Mouse (Mus musculus) liver, embryonic 11.5 days (tissue): ENCODE data around the gene Rasa3. TPM values are rescaled to one million over a fixed set of nuclear protein-coding genes. Genes with fewer than 3 reads are reported as not detected.

Source experiments
- ATAC-seq: fragments of 200-750 bp; cut with Nextera tagmentation; replicated peaks from 2 replicates; pipeline ENCODE4 v1.8.0; 2017; ENCODE audit warnings: moderate number of reproducible peaks, mild to moderate bottlenecking, moderate TSS enrichment, moderate library complexity; ENCODE audit not compliant: low FRiP score
- DNase-seq: peaks from one replicate; pipeline ENCODE4 v3.0.0-alpha.2; 2017; ENCODE audit warnings: low spot score
- H3K27ac ChIP-seq: fragments of 300-500 bp; sonication (generic); 2 replicates; pipeline ENCODE4 v1.5.1; 2014; ENCODE audit warnings: mild to moderate bottlenecking, low read depth, low read length, control low read depth
- H3K27me3 ChIP-seq: fragments of 300-500 bp; sonication (generic); replicated peaks from 2 replicates; pipeline ENCODE4 v1.6.1; 2014; ENCODE audit warnings: low read length, mixed read lengths; ENCODE audit not compliant: control insufficient read depth, insufficient read depth
- H3K36me3 ChIP-seq: fragments of 300-500 bp; sonication (generic); 2 replicates; pipeline ENCODE4 v1.6.1; 2014; ENCODE audit warnings: mild to moderate bottlenecking, low read length, moderate library complexity, mixed read lengths; ENCODE audit not compliant: control insufficient read depth, insufficient read depth
- H3K4me1 ChIP-seq: fragments of 300-500 bp; sonication (generic); replicated peaks from 2 replicates; pipeline ENCODE4 v1.6.1; 2014; ENCODE audit warnings: low read length, mixed read lengths; ENCODE audit not compliant: control insufficient read depth, insufficient read depth
- H3K4me2 ChIP-seq: fragments of 300-500 bp; sonication (generic); 2 replicates; pipeline ENCODE4 v1.6.1; 2014; ENCODE audit warnings: mild to moderate bottlenecking, control low read depth, moderate library complexity
- H3K4me3 ChIP-seq: fragments of 300-500 bp; sonication (generic); 2 replicates; pipeline ENCODE4 v1.5.1; 2014; ENCODE audit warnings: low read depth, low read length, control low read depth
- H3K9ac ChIP-seq: fragments of 300-500 bp; sonication (generic); 2 replicates; pipeline ENCODE4 v1.6.1; 2014; ENCODE audit warnings: low read depth, low read length, control low read depth
- H3K9me3 ChIP-seq: fragments of 300-500 bp; sonication (generic); 2 replicates; pipeline ENCODE4 v1.6.1; 2016; ENCODE audit warnings: low read length, inconsistent platforms, mixed read lengths; ENCODE audit not compliant: control insufficient read depth
- WGBS: fragments of 180-500 bp; shearing (Covaris S2); extraction: QIAGEN DNeasy Blood & Tissue Kit; methylation state at CpG from one replicate; pipeline ENCODE4 v1.1.7; 2014; 5-methylcytosine and 5-hydroxymethylcytosine counted together
- polyA plus RNA-seq: library from polyadenylated mRNA; unstranded; fragments of >200 nt; fragmentation: Nextera tagmentation; extraction: Ambion mirVana; gene quantifications from 2 replicates; pipeline ENCODE4 v1.2.1, GENCODE M21; 2014

Gene Rasa3
- polyA plus RNA-seq, 1 experiment from 2014 or later = 37.2 TPM

- WGBS = 81% methylated on average over 5 of the region's 5 CpGs
- Histone ChIP-seq H3K27ac (no peak overlapping the region), H3K9me3 (no peaks in the 10 kb centered on the region), H3K4me3 (no peak overlapping the region), H3K27me3 (no peaks in the 10 kb centered on the region), H3K4me2 (no peak overlapping the region), H3K9ac (no peak overlapping the region), H3K4me1 (peaks cover 4% of the 10 kb centered on the region), H3K36me3 (no peaks in the 10 kb centered on the region)
- DNase-seq (no peak), ATAC-seq (no peak)
These were observed 11.9 kb upstream of the Rasa3 start for GRCm38 (mm10) chr8:13689331-13689730.

- no peak overlapping the region for H3K4me2 ChIP-seq
- no peak overlapping the region for H3K4me3 ChIP-seq
- no peak for DNase-seq
- H3K9me3 ChIP-seq = no peaks in the 10 kb centered on the region
- no peaks in the 10 kb centered on the region for H3K27me3 ChIP-seq
- no peaks in the 10 kb centered on the region for H3K36me3 ChIP-seq
- no peak for ATAC-seq
- WGBS = 59% methylated on average over 6 of the region's 6 CpGs
- H3K4me1 ChIP-seq = peaks cover 6% of the 10 kb centered on the region
- H3K9ac ChIP-seq = no peak overlapping the region
- H3K27ac ChIP-seq = no peak overlapping the region
These were observed 11.1 kb upstream of the Rasa3 start for GRCm38 (mm10) chr8:13688461-13688860.

GRCm38 (mm10) chr8:13687941-13688340 lies 10.5 kb upstream of the Rasa3 start:
- Histone ChIP-seq H3K36me3 (no peaks in the 10 kb centered on the region), H3K27ac (no peak overlapping the region), H3K9ac (no peak overlapping the region), H3K4me3 (no peak overlapping the region), H3K27me3 (no peaks in the 10 kb centered on the region), H3K4me2 (no peak overlapping the region), H3K9me3 (no peaks in the 10 kb centered on the region), H3K4me1 (peaks cover 6% of the 10 kb centered on the region)
- DNase-seq = no peak
- WGBS = 77% methylated on average over 4 of the region's 4 CpGs
- ATAC-seq = no peak

- H3K9me3 ChIP-seq = no peaks in the 10 kb centered on the region
- no peak overlapping the region for H3K4me2 ChIP-seq
- no peak for DNase-seq
- no peaks in the 10 kb centered on the region for H3K36me3 ChIP-seq
- H3K4me1 ChIP-seq = peaks cover 6% of the 10 kb centered on the region
- H3K27ac ChIP-seq = no peak overlapping the region
- no peak overlapping the region for H3K9ac ChIP-seq
- 89% methylated on average over 8 of the region's 8 CpGs for WGBS
- no peak overlapping the region for H3K4me3 ChIP-seq
- ATAC-seq = no peak
- H3K27me3 ChIP-seq = no peaks in the 10 kb centered on the region
These were observed 9.8 kb upstream of the Rasa3 start for GRCm38 (mm10) chr8:13687101-13687717.

GRCm38 (mm10) chr8:13686426-13686825 lies 9.0 kb upstream of the Rasa3 start:
- Histone ChIP-seq H3K36me3 (no peaks in the 10 kb centered on the region), H3K9me3 (no peaks in the 10 kb centered on the region), H3K27ac (no peak overlapping the region), H3K27me3 (no peaks in the 10 kb centered on the region), H3K4me1 (peaks cover 6% of the 10 kb centered on the region), H3K4me3 (no peak overlapping the region), H3K9ac (no peak overlapping the region), H3K4me2 (no peak overlapping the region)
- WGBS = 59% methylated on average over 7 of the region's 7 CpGs
- DNase-seq = no peak
- ATAC-seq = no peak

GRCm38 (mm10) chr8:13685674-13686314 lies 8.4 kb upstream of the Rasa3 start:
- 75% methylated on average over 16 of the region's 16 CpGs for WGBS
- no peak for ATAC-seq

GRCm38 (mm10) chr8:13684131-13684530 lies 6.7 kb upstream of the Rasa3 start:
- Histone ChIP-seq H3K9me3 (no peaks in the 10 kb centered on the region), H3K4me1 (peaks cover 6% of the 10 kb centered on the region), H3K4me3 (no peak overlapping the region), H3K9ac (no peak overlapping the region), H3K27me3 (no peaks in the 10 kb centered on the region), H3K27ac (no peak overlapping the region), H3K4me2 (no peak overlapping the region), H3K36me3 (no peaks in the 10 kb centered on the region)
- 45% methylated on average over 7 of the region's 7 CpGs for WGBS
- DNase-seq = no peak
- ATAC-seq = no peak

More at GRCm38 (mm10) chr8:13685674-13686314, 8.4 kb upstream of the Rasa3 start:
- no peak overlapping the region for H3K9ac ChIP-seq
- no peak overlapping the region for H3K4me2 ChIP-seq
- H3K9me3 ChIP-seq = no peaks in the 10 kb centered on the region
- H3K4me1 ChIP-seq = peaks cover 6% of the 10 kb centered on the region
- no peak for DNase-seq
- H3K36me3 ChIP-seq = no peaks in the 10 kb centered on the region
- no peaks in the 10 kb centered on the region for H3K27me3 ChIP-seq
- no peak overlapping the region for H3K4me3 ChIP-seq
- H3K27ac ChIP-seq = no peak overlapping the region

GRCm38 (mm10) chr8:13678182-13678581 lies 779 bp upstream of the Rasa3 start:
- H3K4me1 ChIP-seq = peaks cover 32% of the 10 kb centered on the region
- WGBS = 34% methylated on average over 8 of the region's 8 CpGs

More at GRCm38 (mm10) chr8:13678182-13678581, 779 bp upstream of the Rasa3 start:
- Histone ChIP-seq H3K27me3 (no peaks in the 10 kb centered on the region), H3K36me3 (no peaks in the 10 kb centered on the region), H3K4me2 (peak overlapping the region; percentile 88), H3K9me3 (no peaks in the 10 kb centered on the region), H3K27ac (no peak overlapping the region), H3K9ac (peak overlapping the region; percentile 63), H3K4me3 (peak overlapping the region; percentile 82)
- no peak for ATAC-seq
- DNase-seq = no peak
